Mouse (Mus musculus) cerebellum, adult 2 months (tissue): ENCODE measurements around the gene Lipa.

Experiments used
- CTCF ChIP-seq: fragments of 200-500 bp; IDR thresholded peaks from 2 replicates; pipeline ENCODE4 v1.5.1; 2011; ENCODE audit warnings: low read depth, mild to moderate bottlenecking, control low read depth, low read length, moderate library complexity, borderline replicate concordance; ENCODE audit not compliant: insufficient read depth
- POLR2A ChIP-seq: fragments of 200-500 bp; IDR thresholded peaks from 2 replicates; pipeline ENCODE4 v1.6.1; 2011; ENCODE audit warnings: low read length, control low read depth, borderline replicate concordance; ENCODE audit not compliant: insufficient read depth

GRCm38 (mm10) chr19:34569896-34570476, 42.7 kb upstream of the Lipa start:
- TF ChIP-seq POLR2A (no peak), CTCF (no peak)
